Mouse (Mus musculus): ENCODE results near the gene Armc9. TPM values are rescaled to one million over a fixed set of nuclear protein-coding genes. Genes with fewer than 3 reads are reported as not detected.

Armc9 gene
- polyA plus RNA-seq, 1 experiment from 2014 or later: 36.8 TPM

DNA sequence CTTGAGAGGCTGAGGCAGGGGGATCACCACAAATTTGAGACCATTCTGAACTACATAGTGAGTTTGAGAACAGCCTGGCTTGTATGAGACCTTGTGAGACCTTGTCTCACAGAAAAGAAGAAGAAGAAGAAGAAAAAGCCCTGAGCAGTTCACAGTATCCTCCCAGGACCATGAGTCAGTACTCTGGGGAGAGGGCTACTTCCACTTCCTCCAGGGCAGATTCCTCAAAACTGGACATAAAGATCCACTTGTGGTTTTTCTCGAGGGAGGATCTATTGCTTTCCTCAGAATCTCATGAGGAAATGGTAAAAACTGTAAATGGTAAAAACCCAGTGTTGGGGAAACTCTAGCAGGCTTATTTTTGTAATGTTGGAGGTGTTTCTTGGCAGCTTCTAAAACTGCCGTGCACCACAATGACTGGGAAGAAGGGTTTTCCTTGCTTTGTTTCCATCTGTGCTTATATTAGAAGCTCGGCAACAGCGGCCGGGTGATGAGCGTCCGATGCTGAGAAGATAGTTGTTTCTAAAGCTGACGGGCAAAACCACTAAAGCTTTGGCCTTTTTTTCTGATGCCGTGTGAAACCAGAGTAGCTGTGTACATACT, 48.1 kb downstream of the Armc9 start:
- Histone ChIP-seq H3K36me3 (replicated peaks) (peaks cover 76% of the 10 kb centered on the region), H3K4me2 (no peak overlapping the region), H3K9ac (no peak overlapping the region), H3K9me3 (no peaks in the 10 kb centered on the region), H3K27ac (no peak overlapping the region), H3K4me1 (no peaks in the 10 kb centered on the region), H3K4me3 (replicated peaks) (no peak overlapping the region), H3K27me3 (no peaks in the 10 kb centered on the region)
- WGBS: 90% methylated on average over 9 of the region's 9 CpGs
- no peak for ATAC-seq (ENCODE audit: low FRiP score)

GRCm38 (mm10) chr1:86210676-86211075, 56.1 kb downstream of the Armc9 start:
- Histone ChIP-seq H3K4me1 (no peaks in the 10 kb centered on the region), H3K36me3 (replicated peaks) (peaks cover 58% of the 10 kb centered on the region), H3K27me3 (no peaks in the 10 kb centered on the region), H3K4me2 (no peak overlapping the region), H3K27ac (no peak overlapping the region), H3K9ac (no peak overlapping the region), H3K9me3 (no peaks in the 10 kb centered on the region), H3K4me3 (replicated peaks) (no peak overlapping the region)
- no peak for ATAC-seq (ENCODE audit: low FRiP score)
- WGBS: 88% methylated on average over 7 of the region's 7 CpGs

- Histone ChIP-seq H3K36me3 (replicated peaks) (peaks cover 56% of the 10 kb centered on the region), H3K4me3 (replicated peaks) (no peak overlapping the region), H3K4me1 (no peaks in the 10 kb centered on the region), H3K4me2 (no peak overlapping the region), H3K27ac (no peak overlapping the region), H3K9ac (no peak overlapping the region), H3K27me3 (no peaks in the 10 kb centered on the region), H3K9me3 (no peaks in the 10 kb centered on the region)
- 93% methylated on average over 1 of the region's 1 CpGs for WGBS
- ATAC-seq (ENCODE audit: low FRiP score): no peak
Measured at GRCm38 (mm10) chr1:86211498-86211897, 56.9 kb downstream of the Armc9 start.

GRCm38 (mm10) chr1:86212731-86213130, 58.2 kb downstream of the Armc9 start:
- Histone ChIP-seq H3K27me3 (no peaks in the 10 kb centered on the region), H3K27ac (no peak overlapping the region), H3K36me3 (replicated peaks) (peaks cover 52% of the 10 kb centered on the region)

GRCm38 (mm10) chr1:86214158-86214557, 59.6 kb downstream of the Armc9 start:
- 4% methylated on average over 1 of the region's 1 CpGs for WGBS

More at GRCm38 (mm10) chr1:86212731-86213130, 58.2 kb downstream of the Armc9 start:
- H3K4me1 ChIP-seq: no peaks in the 10 kb centered on the region
- no peak for ATAC-seq (ENCODE audit: low FRiP score)
- 92% methylated on average over 8 of the region's 8 CpGs for WGBS
- no peak overlapping the region for H3K4me3 ChIP-seq (replicated peaks)
- H3K4me2 ChIP-seq: no peak overlapping the region
- H3K9ac ChIP-seq: no peak overlapping the region
- no peaks in the 10 kb centered on the region for H3K9me3 ChIP-seq

DNA sequence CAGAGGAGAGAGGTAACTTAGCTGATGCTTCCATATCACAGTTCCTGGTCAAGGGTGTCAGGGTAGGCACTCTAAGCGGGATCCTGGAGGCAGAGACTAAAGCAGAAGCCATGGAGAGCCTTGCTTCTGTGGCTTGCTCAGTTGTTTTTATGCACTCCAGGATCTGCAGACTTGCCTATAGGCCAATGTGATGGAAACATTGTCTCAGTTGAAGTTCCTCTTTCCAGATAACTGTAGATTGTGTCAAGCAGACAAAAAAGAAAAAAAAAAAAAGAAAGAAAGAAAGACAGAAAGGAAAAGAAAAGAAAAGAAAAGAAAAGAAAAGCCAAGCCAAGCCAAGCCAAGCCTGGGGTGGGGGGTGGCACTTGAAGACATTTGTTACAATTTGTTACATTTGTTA, 60.7 kb downstream of the Armc9 start:
- Histone ChIP-seq H3K9ac (no peak overlapping the region), H3K27ac (no peak overlapping the region), H3K4me1 (no peaks in the 10 kb centered on the region), H3K4me2 (no peak overlapping the region), H3K27me3 (no peaks in the 10 kb centered on the region), H3K4me3 (replicated peaks) (no peak overlapping the region), H3K9me3 (no peaks in the 10 kb centered on the region), H3K36me3 (replicated peaks) (peaks cover 46% of the 10 kb centered on the region)
- 97% methylated on average over 1 of the region's 1 CpGs for WGBS
- ATAC-seq (ENCODE audit: low FRiP score): no peak

More at GRCm38 (mm10) chr1:86214158-86214557, 59.6 kb downstream of the Armc9 start:
- Histone ChIP-seq H3K4me1 (no peaks in the 10 kb centered on the region), H3K4me2 (no peak overlapping the region), H3K27ac (no peak overlapping the region), H3K9ac (no peak overlapping the region), H3K27me3 (no peaks in the 10 kb centered on the region), H3K36me3 (replicated peaks) (peaks cover 45% of the 10 kb centered on the region), H3K4me3 (replicated peaks) (no peak overlapping the region), H3K9me3 (no peaks in the 10 kb centered on the region)
- no peak for ATAC-seq (ENCODE audit: low FRiP score)

DNA sequence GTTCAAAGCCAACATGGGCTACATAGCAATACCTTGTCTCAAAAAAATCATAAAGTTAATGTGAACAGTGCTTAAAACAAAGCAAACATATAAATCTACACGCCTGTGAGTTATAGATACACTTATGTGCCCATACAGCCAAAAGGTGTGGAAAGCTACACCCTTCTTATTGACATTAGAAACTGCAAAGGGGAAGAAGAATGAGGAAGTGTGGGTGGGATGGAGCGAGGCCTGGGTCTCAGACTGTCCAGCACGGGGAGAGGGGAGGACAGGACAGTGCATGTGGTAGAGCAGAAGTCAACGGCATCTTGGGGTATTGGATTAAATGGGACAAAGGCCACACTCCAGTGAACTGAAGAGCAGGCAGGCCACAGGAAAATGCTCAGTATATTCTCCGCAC, 61.8 kb downstream of the Armc9 start:
- H3K27ac ChIP-seq: no peak overlapping the region
- H3K9me3 ChIP-seq: no peaks in the 10 kb centered on the region
- no peaks in the 10 kb centered on the region for H3K4me1 ChIP-seq
- 85% methylated on average over 5 of the region's 5 CpGs for WGBS
- no peak overlapping the region for H3K4me2 ChIP-seq
- no peak overlapping the region for H3K4me3 ChIP-seq (replicated peaks)
- peaks cover 37% of the 10 kb centered on the region for H3K36me3 ChIP-seq (replicated peaks)
- no peak for ATAC-seq (ENCODE audit: low FRiP score)
- H3K27me3 ChIP-seq: no peaks in the 10 kb centered on the region
- H3K9ac ChIP-seq: no peak overlapping the region

DNA sequence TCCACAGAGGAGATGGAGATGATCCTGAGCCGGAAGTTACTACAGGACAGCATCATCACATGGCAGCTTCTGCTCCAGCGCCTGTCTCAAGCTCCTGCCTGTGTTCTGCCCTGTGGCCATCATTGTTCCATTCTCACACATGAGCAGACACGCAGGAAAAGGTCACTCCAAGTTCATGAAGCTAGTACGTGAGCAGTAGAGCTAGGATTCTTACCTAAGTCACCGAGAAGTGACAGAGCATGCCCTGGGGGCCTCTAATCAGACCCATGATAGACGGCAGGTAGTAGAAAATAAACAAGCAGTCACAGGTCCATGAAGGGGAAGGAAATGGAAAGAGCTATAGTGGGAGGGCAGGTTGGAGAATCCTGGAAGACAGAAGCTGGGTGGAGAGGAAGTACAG, 63.4 kb downstream of the Armc9 start:
- Histone ChIP-seq H3K4me2 (no peak overlapping the region), H3K27me3 (no peaks in the 10 kb centered on the region), H3K36me3 (replicated peaks) (peaks cover 31% of the 10 kb centered on the region), H3K9me3 (no peaks in the 10 kb centered on the region), H3K27ac (no peak overlapping the region), H3K4me3 (replicated peaks) (no peak overlapping the region), H3K4me1 (no peaks in the 10 kb centered on the region), H3K9ac (no peak overlapping the region)
- WGBS: 76% methylated on average over 6 of the region's 6 CpGs
- no peak for ATAC-seq (ENCODE audit: low FRiP score)

DNA sequence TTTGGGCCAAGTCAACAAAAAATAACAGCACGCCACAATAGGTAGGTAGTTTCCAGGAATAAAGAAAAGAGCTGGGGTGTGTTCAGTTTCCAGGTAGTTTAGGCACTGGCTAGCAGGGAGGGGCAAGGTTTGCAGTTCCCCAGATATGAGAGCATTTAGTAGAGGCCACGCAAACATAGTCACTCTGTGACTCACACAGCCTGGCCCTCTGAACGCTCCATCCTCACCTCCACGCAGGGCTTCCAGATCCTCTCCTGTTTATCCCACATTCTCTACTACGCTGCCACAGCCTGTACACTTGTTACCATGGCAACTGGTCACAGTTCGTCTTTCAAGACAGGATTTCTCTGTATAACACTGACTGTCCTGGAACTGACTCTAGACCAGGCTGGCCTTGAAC, 70.6 kb downstream of the Armc9 start:
- H3K36me3 ChIP-seq (replicated peaks): no peaks in the 10 kb centered on the region
- H3K9me3 ChIP-seq: no peaks in the 10 kb centered on the region
- no peak overlapping the region for H3K4me3 ChIP-seq (replicated peaks)
- H3K27ac ChIP-seq: no peak overlapping the region
- H3K9ac ChIP-seq: no peak overlapping the region
- H3K4me1 ChIP-seq: no peaks in the 10 kb centered on the region
- H3K4me2 ChIP-seq: no peak overlapping the region
- ATAC-seq (ENCODE audit: low FRiP score): no peak
- WGBS: 68% methylated on average over 6 of the region's 6 CpGs
- H3K27me3 ChIP-seq: no peaks in the 10 kb centered on the region

GRCm38 (mm10) chr1:86228653-86229052, 74.1 kb downstream of the Armc9 start:
- Histone ChIP-seq H3K27ac (no peak overlapping the region), H3K9ac (no peak overlapping the region), H3K36me3 (replicated peaks) (no peaks in the 10 kb centered on the region), H3K9me3 (no peaks in the 10 kb centered on the region), H3K4me1 (no peaks in the 10 kb centered on the region), H3K4me2 (no peak overlapping the region), H3K4me3 (replicated peaks) (no peak overlapping the region), H3K27me3 (no peaks in the 10 kb centered on the region)
- WGBS: 93% methylated on average over 8 of the region's 8 CpGs
- no peak for ATAC-seq (ENCODE audit: low FRiP score)

GRCm38 (mm10) chr1:86229184-86229829, 74.7 kb downstream of the Armc9 start:
- H3K27ac ChIP-seq: no peak overlapping the region
- no peak overlapping the region for H3K9ac ChIP-seq
- H3K27me3 ChIP-seq: no peaks in the 10 kb centered on the region
- H3K4me2 ChIP-seq: no peak overlapping the region
- 94% methylated on average over 9 of the region's 9 CpGs for WGBS
- no peaks in the 10 kb centered on the region for H3K4me1 ChIP-seq
- H3K9me3 ChIP-seq: no peaks in the 10 kb centered on the region
- ATAC-seq (ENCODE audit: low FRiP score): no peak
- H3K4me3 ChIP-seq (replicated peaks): no peak overlapping the region
- H3K36me3 ChIP-seq (replicated peaks): no peaks in the 10 kb centered on the region

- Histone ChIP-seq H3K4me1 (no peaks in the 10 kb centered on the region), H3K4me3 (replicated peaks) (no peak overlapping the region), H3K36me3 (replicated peaks) (no peaks in the 10 kb centered on the region), H3K9ac (no peak overlapping the region), H3K27me3 (no peaks in the 10 kb centered on the region), H3K4me2 (no peak overlapping the region), H3K27ac (no peak overlapping the region), H3K9me3 (no peaks in the 10 kb centered on the region)
- 89% methylated on average over 5 of the region's 5 CpGs for WGBS
- no peak for ATAC-seq (ENCODE audit: low FRiP score)
Measured at GRCm38 (mm10) chr1:86232631-86233030, 78.1 kb downstream of the Armc9 start.

- Histone ChIP-seq H3K4me2 (no peak overlapping the region), H3K27ac (no peak overlapping the region), H3K9me3 (no peaks in the 10 kb centered on the region), H3K4me1 (no peaks in the 10 kb centered on the region), H3K4me3 (replicated peaks) (no peak overlapping the region), H3K36me3 (replicated peaks) (no peaks in the 10 kb centered on the region), H3K9ac (no peak overlapping the region), H3K27me3 (no peaks in the 10 kb centered on the region)
- ATAC-seq (ENCODE audit: low FRiP score): no peak
- 79% methylated on average over 4 of the region's 4 CpGs for WGBS
Measured at GRCm38 (mm10) chr1:86233808-86234207, 79.2 kb downstream of the Armc9 start.

Data from forebrain, embryonic 12.5 days (tissue).